Mouse (Mus musculus) bone marrow, adult 2 months (tissue): Measurements from ENCODE around the gene Dis3.

Source experiments
- CTCF ChIP-seq: fragments of 200-500 bp; IDR thresholded peaks from 2 replicates; pipeline ENCODE4 v1.5.1; 2011; ENCODE audit warnings: low read length, control low read depth; ENCODE audit not compliant: control insufficient read depth, insufficient read depth
- POLR2A ChIP-seq: fragments of 200-500 bp; IDR thresholded peaks from 2 replicates; pipeline ENCODE4 v1.6.1; 2011; ENCODE audit warnings: low read depth, mild to moderate bottlenecking, control low read depth, low read length, borderline replicate concordance; ENCODE audit not compliant: control insufficient read depth

DNA sequence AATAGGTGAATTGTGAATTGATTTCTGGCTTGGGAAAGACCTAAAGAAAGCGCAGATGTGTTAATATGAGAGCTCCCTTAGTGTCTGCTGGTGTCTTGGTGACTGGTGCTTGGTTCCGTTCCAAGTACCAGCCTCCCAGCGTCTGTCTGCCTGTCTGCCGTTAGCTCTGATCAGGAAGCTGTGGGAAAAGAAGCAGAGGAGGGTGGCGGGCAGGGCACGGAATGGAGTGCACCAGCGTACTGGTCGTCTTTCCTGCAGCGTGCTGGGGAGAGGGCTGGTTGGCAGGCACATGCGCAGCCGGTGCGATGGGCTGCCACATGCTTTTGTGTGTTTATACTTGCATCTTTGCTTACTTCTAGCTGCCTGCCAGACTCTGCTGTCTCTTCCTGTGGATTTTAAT is 39.0 kb downstream of the Dis3 start:
- TF ChIP-seq CTCF (no peak), POLR2A (no peak)
